Mouse (Mus musculus): Measurements from ENCODE around the gene Arsb.

Gene Arsb

DNA sequence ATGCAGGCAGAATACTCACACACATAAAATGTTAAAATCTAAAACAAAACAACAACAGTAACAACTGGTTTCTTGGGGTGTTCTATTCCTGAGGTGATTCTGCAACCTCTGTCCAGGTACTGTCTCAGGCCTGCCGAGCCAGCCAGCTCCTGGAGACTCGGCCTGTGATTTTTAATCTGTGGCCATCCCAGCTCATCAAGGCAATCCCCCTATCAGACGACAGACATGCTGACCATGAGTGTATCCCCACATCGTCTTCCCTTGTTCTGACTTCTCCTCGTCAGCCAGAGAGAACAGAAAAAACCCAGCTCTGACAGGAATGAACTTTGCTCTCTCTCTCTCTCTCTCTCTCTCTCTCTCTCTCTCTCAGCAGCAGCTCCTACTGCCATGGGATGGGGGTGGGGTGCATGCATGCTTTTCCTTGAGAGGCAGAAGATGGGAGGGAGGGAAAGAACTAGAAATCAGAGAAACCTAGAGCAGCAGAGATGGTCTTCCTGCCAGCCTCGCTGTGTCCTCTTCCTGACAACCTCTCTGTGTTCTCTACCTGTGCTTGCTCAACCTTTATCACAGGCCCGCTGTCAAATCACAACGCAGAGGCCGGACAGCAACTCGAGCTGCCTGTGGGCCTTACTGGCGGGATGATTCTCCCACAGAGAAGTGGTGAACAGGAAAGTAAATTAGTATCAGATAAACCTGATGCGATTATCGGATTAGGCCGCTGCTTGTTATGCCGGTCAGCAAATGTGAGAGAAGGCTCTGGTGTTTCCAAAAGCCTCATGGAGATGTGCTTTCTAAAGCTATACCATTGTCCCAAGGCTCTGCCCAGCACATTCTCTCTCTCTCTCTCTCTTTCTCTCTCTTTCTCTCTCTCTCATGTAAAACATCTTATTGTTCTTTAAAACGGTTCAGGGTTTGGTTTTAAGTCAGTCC, 144.5 kb downstream of the Arsb start:
- no peak for ATAC-seq (ENCODE audit: insufficient number of reproducible peaks, low FRiP score, low TSS enrichment)

DNA sequence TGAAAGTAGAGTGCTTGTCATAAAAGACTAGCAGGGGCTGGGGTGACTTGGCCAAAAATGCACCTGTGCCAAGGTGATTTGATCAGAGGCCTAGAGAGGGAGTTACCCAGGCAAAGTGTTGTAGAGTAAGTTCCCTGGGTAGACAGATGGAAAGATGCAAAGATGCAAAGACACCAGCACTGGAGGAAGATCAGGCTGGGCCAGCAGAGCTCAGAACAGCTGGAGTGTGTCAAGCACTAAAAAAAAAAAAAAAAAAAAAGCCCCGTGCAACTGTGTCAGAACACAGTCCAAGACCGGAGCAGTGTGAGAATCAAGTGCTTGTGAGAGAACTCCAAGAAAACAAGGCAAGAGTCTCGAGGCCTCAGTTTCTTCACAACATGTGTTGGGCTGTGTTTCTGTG, 148.1 kb downstream of the Arsb start:
- ATAC-seq (ENCODE audit: insufficient number of reproducible peaks, low FRiP score, low TSS enrichment) = no peak

DNA sequence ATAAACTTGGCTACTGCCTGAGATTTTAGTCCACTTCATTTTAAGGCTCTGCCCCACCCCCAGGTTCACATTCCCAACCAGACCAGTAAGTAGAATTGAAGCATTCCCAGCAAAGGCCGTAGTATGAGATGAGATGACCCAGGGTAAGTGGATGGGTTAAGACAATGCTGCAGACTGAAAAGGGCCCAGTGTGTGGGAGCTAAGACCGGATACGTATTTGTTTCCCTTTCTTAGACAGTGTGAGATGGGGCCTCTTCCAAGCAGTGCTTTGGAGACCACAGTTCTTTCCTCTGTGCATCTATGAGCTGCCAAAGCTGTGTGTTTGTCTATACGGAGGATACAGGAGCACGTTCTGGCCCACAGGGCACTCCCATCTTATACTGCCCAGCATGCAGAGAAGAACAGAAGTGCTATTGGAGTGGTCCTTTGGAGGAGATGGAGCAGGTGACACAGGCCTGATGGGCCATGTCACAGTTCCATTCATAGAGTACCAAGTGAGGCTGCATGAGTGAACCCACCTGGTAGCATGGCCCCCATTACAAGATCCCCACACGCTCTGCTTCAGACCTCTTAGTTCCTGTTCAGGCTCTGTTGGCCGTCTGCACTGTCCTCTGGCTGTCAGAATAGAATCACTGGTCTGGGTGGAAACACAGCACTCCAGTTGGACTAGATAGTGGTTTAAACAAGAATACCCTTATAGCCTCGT, 148.8 kb downstream of the Arsb start:
- ATAC-seq (ENCODE audit: insufficient number of reproducible peaks, low FRiP score, low TSS enrichment) = no peak

DNA sequence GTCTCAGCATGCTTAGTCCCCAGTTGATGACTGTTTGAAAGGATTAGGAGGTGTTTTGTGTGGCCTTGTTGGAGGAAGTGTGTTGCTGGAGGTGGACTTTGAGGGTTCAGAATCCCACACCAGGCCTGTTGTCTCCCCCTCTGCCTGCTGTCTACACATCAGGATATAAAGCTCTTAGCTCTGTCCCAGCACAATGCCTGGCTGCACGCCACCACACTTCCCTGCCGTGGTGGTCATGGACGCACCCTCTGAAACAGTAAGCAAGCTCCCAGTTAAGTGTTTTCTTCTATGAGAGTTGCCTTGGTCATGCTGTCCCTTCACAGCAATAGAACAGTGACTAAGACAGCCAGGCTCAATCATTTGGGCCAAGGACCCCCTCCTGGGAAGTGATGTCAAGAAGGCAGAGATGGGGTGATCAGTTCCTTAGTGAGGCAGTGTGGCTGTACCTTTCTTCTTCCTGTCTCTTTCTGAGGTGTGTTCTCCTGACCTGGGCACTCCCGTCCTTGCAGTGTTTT, 149.4 kb downstream of the Arsb start:
- no peak for ATAC-seq (ENCODE audit: insufficient number of reproducible peaks, low FRiP score, low TSS enrichment)

DNA sequence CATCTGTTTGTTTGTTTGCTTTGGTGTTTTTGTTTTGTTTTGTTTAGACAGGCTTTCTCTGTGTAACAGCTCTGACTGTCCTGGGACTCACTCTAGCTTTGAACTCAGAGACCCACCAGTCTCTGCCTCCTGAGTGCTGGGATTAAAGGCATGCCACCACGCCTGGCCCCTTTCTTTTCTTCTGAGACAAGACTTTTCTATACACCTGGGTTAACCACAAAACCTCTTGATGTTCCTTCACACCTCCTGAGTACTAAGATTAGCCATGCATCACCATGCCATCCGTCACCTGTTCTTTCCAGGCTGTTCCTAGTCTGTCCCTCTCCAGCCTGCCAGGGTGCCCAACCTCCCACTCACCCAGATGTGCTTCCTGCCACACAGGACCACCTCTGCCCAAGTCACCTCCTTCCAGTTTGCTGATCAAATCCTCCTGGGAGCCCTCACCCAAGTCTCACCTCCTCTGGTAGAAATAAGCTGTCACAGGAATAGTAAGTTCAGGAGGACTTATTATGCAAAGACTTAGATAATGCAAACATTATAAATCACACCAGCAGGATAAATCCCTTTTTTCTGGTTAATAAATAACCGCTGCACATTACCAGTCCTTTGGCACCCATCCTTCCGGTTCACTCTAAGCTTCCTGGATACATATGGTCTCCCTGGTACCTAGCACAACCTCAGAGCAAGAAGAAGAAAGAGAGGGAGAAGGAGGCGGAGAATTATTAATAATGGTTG, 150.6 kb downstream of the Arsb start:
- no peak for ATAC-seq (ENCODE audit: insufficient number of reproducible peaks, low FRiP score, low TSS enrichment)

DNA sequence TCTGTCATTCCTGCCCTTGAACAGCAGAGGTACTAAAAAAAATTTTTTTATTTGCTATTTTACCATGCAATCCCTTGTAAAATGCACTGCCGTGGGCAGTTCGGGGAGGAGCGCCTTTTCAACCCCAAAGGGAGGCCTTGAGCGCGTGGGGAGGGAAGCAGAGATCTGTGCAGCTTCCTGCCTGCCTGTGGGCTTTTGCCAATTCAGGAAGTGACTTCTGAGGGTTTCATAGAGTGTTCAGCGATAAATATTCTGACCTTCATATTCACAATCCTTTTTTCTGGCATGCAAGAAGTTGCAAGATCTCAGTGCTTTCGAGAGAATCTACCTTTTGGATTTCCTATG, 151.1 kb downstream of the Arsb start:
- ATAC-seq (ENCODE audit: insufficient number of reproducible peaks, low FRiP score, low TSS enrichment) = no peak

DNA sequence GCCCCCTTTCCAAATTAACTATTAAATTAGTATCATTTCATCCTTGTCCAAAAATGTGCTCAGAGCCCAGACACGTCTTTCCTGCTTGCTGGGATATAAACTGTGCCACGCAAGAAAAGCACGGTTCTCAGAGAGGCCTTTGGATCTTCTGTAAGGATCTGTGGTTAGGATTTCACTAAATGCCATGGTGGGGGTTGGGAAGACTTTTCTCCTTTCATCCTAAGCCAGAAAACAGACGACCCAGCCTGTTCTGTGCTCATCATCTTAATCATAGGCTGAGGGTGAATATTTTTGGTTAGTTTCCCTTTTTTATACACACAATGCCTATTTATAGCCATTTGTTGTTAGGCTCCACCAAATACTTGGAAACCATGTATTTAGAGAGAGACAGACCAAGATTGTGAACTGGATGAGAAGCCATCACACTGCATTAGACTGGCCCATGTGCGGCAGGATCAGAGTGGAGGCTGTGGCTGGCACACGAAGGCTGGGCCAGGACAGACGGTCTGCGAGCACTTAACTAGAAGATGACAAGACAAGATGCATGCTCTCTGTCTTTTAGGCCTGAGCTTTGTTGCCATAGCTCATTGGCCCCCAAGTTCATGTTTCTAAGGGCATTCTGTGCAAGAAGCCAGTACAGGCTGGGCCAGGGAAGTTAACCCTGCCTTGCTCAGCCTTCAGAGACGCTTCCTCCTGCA, 153.5 kb downstream of the Arsb start:
- no peak for ATAC-seq (ENCODE audit: insufficient number of reproducible peaks, low FRiP score, low TSS enrichment)

DNA sequence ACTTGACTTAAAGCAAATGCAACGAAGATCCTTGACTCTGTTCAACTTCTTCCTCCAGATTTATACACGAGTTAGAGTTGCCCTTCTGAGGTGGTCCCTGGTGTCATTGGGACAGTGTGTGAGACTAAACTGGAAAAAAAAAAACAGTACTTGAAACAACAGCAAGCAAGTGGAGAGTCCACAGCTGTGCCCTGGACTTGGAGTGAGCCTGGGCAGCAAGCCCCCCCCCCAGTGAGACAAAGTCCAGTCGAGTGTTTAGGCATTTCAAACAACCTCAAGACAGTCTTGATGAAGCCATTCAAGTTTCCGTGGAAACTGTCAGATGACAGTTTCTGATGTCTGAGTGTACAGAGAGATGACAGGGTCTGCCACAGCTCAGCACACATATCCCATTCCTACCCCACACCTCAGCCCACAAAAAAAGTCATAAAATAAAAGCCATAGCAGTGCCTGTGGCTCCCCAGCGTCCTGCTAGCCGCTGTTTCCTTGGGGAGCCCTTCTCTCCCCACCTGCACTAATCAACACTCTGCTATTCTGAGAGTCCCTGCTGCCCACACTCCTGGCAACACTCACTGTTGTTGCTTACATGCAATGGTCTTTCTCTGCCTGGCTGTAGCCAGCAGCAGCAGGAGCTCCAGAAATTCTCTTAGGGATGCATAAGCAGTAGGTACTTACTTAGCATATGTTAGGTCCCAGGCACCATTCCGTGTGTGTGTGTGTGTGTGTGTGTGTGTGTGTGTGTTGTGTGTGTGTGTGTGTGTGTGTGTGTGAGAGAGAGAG, 159.3 kb downstream of the Arsb start:
- ATAC-seq (ENCODE audit: insufficient number of reproducible peaks, low FRiP score, low TSS enrichment) = peak; percentile 27; the same call in 1 of the 2 replicates

DNA sequence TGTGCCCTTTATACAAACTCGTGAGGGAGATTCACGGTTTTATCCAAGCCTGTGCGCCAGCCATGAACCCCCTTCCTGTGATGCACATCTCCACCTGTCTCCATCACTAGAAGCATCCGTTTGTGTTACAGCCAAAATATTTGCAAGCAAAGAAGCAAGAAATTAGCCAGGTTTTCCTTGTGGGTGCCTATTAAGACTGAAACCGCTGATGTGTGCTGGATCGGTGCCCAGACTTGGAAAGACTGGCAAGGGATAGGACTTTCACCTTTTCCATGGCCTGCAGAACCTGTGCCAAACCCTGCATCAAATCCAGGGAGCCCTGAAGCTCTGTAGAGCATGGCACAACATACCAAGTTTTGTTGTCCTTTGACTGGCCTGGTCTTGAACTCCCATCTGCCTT, 165.0 kb downstream of the Arsb start:
- ATAC-seq (ENCODE audit: insufficient number of reproducible peaks, low FRiP score, low TSS enrichment) = peak; percentile 43; the same call in 1 of the 2 replicates

DNA sequence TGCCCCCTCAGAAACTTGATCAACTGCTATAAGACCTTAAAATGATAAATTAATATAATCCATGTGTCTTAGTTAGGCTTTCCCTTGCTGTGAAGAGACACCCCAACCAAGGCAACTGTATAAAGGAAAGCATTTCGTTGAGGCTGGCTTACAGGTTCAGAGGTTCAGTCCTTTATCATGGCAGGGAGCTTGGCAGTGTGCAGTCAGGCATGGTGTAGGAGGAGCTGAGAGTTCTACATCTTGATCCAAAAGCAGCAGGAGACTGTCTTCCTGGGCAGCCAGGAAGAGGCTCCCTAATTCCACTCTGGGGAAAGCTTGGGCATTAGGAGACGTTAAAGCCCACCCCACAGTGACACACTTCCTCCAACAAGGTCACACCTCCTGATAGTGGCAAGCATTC, 166.7 kb downstream of the Arsb start:
- ATAC-seq (ENCODE audit: insufficient number of reproducible peaks, low FRiP score, low TSS enrichment) = no peak

DNA sequence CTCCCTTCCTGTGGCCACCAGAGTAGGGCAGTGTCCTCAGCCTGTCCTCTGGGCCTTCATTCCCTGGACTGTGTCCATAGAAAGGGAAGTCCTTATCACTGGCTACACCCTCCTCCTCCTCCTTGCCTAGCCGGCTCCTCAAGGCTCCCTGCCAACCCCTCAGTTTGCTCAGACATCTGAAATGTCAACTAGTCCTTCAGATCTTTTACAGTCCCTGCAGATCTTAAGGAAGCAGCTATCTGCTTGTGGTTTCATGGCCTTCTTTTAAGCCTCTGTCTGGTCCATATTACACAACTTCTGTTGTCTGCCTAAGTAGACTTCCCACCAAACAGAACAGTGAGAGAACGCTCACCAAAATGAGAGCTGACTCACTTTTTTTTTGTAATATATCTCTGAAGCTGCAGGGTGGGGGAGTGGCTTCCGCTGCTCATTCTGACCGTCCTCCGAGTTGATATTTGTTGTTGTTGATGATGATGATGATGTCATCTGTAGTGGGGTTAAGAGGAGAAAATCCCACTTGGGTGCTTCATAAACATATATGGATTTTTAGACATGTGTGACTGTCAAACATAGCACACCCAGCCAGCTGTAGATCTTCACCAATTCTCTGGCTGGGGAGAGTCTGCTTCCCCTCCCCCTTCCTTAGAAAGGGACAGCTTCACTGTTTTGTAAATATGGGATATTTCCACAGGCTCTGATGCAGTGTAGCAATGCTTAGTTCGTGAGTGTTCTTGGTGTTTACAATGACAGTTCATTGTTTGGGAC, 168.1 kb downstream of the Arsb start:
- ATAC-seq (ENCODE audit: insufficient number of reproducible peaks, low FRiP score, low TSS enrichment) = no peak

DNA sequence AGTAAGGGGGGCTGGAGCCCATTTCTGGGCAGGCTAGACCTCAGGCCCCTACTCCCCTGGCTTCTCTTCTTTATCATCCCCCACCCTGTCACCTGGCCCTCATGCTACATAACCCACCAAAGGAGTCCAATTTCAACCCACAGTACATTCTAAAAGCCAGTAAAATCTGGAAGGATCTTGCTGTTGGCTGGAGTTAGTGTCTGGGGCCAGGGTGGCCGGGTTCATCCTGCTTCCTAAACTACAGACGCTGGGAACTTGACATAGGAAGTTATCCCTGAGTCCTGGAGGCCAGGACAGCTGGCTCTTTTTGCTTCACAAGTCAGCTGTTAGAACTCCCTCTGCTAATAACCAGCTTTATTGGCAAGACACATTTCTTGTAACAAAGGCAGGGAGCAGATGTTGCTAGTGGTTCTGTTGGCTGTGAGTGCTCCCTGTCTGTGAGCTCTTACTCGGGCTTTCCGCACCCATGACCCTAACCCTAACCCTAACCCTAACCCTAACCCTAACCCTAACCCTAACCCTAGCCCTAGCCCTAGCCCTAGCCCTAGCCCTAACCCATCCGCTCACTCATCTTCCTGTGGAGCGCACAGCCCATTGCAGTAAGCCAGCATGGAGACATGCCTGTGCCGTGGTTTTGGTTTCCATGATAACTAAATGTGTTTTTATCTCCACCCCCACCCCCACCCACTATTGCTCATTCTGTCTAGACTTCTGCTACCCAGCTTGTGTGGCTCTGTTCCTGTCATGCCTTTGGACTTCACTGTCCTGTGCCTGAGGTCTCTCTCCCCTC, 169.5 kb downstream of the Arsb start:
- ATAC-seq (ENCODE audit: insufficient number of reproducible peaks, low FRiP score, low TSS enrichment) = no peak

DNA sequence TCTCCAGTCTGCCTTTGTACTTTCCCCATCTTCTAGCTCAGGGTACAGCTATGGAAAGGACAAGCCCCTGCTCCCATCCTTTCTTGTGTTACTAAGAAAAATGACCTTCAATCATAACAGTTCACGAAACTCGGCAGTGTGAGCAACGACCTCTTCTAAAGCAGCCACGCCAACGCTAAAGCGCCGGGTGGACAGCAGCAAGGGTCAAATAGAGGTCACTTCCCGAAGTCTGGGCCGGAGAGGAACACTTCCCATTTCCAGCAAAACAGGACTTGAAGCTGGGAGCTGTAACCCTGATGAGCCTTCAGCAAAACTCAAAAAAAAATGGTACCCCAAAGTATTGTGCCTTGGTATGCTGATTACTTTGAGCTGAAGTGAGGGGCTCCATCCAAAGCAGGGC, 179.6 kb downstream of the Arsb start:
- no peak for ATAC-seq (ENCODE audit: insufficient number of reproducible peaks, low FRiP score, low TSS enrichment)

DNA sequence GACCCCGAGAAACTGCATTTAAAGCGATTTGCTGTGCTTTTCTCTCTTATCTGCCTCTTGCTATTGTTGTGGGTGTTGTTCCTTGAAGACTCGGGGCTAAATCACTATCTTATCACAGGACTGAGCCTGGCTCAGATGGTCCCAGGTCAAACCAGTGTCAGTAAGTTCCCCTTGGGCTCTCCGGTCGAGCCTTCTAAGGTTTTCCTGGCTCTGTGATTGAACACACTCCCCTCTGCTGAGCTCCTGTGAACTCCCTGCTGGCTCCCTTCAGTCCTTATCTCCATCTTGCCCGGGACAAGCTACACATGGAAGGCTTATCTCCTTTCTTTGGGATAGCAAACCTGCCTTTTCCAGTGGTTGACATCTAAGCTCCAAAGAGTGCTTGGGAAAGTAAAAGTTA, 180.1 kb downstream of the Arsb start:
- ATAC-seq (ENCODE audit: insufficient number of reproducible peaks, low FRiP score, low TSS enrichment) = no peak

DNA sequence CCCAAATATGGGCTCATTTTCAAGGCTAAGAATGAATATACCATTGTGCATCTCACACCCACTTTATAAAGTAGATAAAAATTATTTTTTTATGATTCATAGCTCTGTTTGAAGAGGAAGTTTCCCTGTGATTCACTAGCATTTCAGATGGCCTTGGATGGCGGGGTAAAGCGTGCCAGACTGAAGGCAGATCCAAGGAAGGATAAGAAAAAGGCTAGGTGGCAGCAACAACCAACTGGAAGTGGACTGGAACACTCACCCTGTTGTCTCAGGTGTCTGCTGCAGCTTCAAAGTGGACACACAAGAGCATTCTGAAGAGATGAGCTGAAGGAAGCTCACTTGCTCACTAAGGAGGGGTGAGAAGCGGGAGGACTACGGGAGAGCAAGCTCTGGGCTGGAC, 181.0 kb downstream of the Arsb start:
- no peak for ATAC-seq (ENCODE audit: insufficient number of reproducible peaks, low FRiP score, low TSS enrichment)

DNA sequence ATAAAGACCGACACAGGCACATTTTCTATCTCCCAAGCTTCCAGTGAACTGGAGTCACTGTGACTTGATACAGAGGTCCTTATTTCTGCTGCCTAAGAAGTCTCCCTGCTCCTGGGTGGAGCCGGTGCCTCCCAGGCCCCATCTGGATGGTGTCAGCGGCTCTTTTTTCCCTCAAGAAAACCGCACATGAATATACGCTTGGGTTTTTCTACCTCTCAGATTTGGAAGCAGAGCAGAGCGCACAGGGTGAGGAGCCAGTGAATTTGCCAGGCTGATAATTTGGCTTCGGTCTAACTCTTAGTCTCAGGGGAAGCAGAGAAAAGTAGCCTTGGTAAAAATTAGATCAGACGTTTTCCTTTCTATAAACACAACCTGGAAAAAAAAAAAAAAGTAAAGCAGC, 186.5 kb downstream of the Arsb start:
- ATAC-seq (ENCODE audit: insufficient number of reproducible peaks, low FRiP score, low TSS enrichment) = no peak

DNA sequence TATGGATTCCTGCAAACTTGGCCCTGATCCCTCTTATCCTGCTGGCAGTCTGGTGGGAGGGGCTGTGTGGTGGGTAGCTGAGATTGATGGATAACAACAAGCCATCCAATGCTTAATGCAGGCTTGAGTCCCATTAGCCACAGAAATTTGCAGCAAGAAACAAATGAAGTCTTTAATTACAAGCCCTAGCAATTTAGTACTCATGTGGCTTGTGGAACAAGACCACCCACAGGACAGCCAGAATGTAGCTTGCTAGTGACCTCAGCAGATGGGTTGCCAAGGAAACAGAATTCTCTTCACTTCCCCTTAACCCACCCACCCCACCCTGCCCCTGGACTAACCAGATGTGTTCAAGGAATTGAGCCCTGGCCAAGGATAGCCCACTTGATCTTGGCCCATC, 194.8 kb downstream of the Arsb start:
- ATAC-seq (ENCODE audit: insufficient number of reproducible peaks, low FRiP score, low TSS enrichment) = no peak

DNA sequence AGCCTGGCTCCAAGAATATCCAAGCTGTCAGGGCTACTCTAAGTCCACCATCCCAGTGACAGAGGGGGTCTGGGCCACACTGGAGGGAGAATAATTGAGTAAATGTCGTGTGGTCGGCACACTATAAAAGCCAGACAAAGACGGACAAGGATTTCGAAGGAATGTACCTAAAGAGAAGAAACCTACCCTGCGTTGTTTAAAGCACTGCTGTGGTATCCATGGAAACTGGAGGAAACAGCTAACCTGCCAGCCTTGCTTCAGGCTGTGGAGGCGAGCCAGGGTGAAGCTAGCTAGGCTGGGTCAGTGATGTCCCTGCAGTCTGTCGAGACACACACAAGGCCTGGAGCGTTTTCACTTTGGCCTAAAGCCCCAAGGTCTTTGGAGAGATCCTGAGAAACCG, 195.7 kb downstream of the Arsb start:
- no peak for ATAC-seq (ENCODE audit: insufficient number of reproducible peaks, low FRiP score, low TSS enrichment)
